Mouse (Mus musculus) myocyte (in vitro differentiated cells): Measurements from ENCODE around the gene Tbc1d9b. TPM values are rescaled to one million over a fixed set of nuclear protein-coding genes. Genes with fewer than 3 reads are reported as not detected.

Experiments
- H3K27me3 ChIP-seq: one replicate; pipeline ENCODE4 v1.6.1; 2011; ENCODE audit not compliant: control insufficient read depth, insufficient read depth, insufficient read length
- H3K36me3 ChIP-seq: one replicate; pipeline ENCODE4 v1.6.1; 2011; ENCODE audit not compliant: control insufficient read depth, insufficient read depth
- H3K4me2 ChIP-seq: one replicate; pipeline ENCODE4 v1.6.1; 2011; ENCODE audit warnings: low read depth, control low read depth
- H3K4me3 ChIP-seq: one replicate; pipeline ENCODE4 v1.5.1; 2011; ENCODE audit warnings: mild to moderate bottlenecking, control low read depth, moderate library complexity
- H3K79me2 ChIP-seq: one replicate; pipeline ENCODE4 v1.6.1; 2011; ENCODE audit not compliant: control insufficient read depth, insufficient read depth
- H3ac ChIP-seq: one replicate; pipeline ENCODE4 v1.6.1; 2011; ENCODE audit not compliant: control insufficient read depth, insufficient read length
- CEBPB ChIP-seq: IDR thresholded peaks from 2 replicates; pipeline ENCODE4 v1.6.1; 2011; ENCODE audit warnings: mild to moderate bottlenecking, moderate library complexity; ENCODE audit not compliant: poor library complexity, insufficient read depth, severe bottlenecking
- E2F4 ChIP-seq: IDR thresholded peaks from one replicate; pipeline ENCODE4 v1.6.1; 2011; ENCODE audit warnings: mild to moderate bottlenecking, control low read depth, moderate library complexity; ENCODE audit not compliant: insufficient read depth
- MAX ChIP-seq: IDR thresholded peaks from one replicate; pipeline ENCODE4 v1.6.1; 2011; ENCODE audit warnings: low read depth, mild to moderate bottlenecking, control low read depth
- MYOD1 ChIP-seq, 3 experiments: IDR thresholded peaks; one replicate each; pipeline ENCODE4 v1.6.1; 2011; ENCODE audit warnings: control low read depth in 2 of 3, low read depth in 2 of 3, mild to moderate bottlenecking in 2 of 3, moderate library complexity in 1 of 3; ENCODE audit not compliant: insufficient read length in 2 of 3, control insufficient read depth in 1 of 3
- MYOG ChIP-seq, 3 experiments: IDR thresholded peaks; one replicate each; pipeline ENCODE4 v1.6.1; 2011; ENCODE audit warnings: control low read depth in 2 of 3, low read depth in 2 of 3, mild to moderate bottlenecking in 2 of 3; ENCODE audit not compliant: insufficient read length in 2 of 3, control insufficient read depth in 1 of 3, insufficient read depth in 1 of 3
- POLR2A ChIP-seq: IDR thresholded peaks from one replicate; pipeline ENCODE4 v1.6.1; 2011; ENCODE audit warnings: low read depth, mild to moderate bottlenecking, control low read depth, moderate library complexity; ENCODE audit not compliant: insufficient read length
- POLR2AphosphoS2 ChIP-seq: IDR thresholded peaks from one replicate; pipeline ENCODE4 v1.6.1; 2011; ENCODE audit warnings: low read depth, control low read depth; ENCODE audit not compliant: insufficient read length
- REST ChIP-seq: IDR thresholded peaks from one replicate; pipeline ENCODE4 v1.6.1; 2011; ENCODE audit warnings: mild to moderate bottlenecking, control low read depth, moderate library complexity; ENCODE audit not compliant: insufficient read depth, insufficient read length
- SRF ChIP-seq: IDR thresholded peaks from one replicate; pipeline ENCODE4 v1.6.1; 2011; ENCODE audit warnings: low read depth; ENCODE audit not compliant: control insufficient read depth, insufficient read length
- TCF12 ChIP-seq: IDR thresholded peaks from one replicate; pipeline ENCODE4 v1.6.1; 2011; ENCODE audit warnings: mild to moderate bottlenecking, control low read depth; ENCODE audit not compliant: poor library complexity, insufficient read depth, severe bottlenecking
- TCF3 ChIP-seq: IDR thresholded peaks from one replicate; pipeline ENCODE4 v1.6.1; 2011; ENCODE audit warnings: low read depth, control low read depth; ENCODE audit not compliant: insufficient read length
- USF1 ChIP-seq: IDR thresholded peaks from one replicate; pipeline ENCODE4 v1.6.1; 2011; ENCODE audit warnings: low read depth, mild to moderate bottlenecking, control low read depth, moderate library complexity
- polyA plus RNA-seq: library from polyadenylated mRNA; unstranded; fragments of >200 nt; fragmentation: generic; extraction: Trizol; gene quantifications from one replicate; pipeline ENCODE4 v1.2.1, GENCODE M21; 2012; ENCODE audit warnings: missing spikeins

Tbc1d9b gene
- polyA plus RNA-seq, 1 experiment: 36.6 TPM

- TF ChIP-seq CEBPB (peak; percentile 98), SRF (no peak), TCF12 (no peak), MYOG (IDR thresholded peaks at IDR 0.05; ENCODE audit: control insufficient read depth in 1 of 3, insufficient read depth in 1 of 3, insufficient read length in 2 of 3, low read depth in 2 of 3) (no peak), REST (no peak), POLR2A (peak; percentile 28)
- no peak overlapping the region for H3ac ChIP-seq
- H3K4me2 ChIP-seq: peak overlapping the region; percentile 89
- H3K36me3 ChIP-seq: peaks cover 14% of the 10 kb centered on the region
- peaks cover 33% of the 10 kb centered on the region for H3K79me2 ChIP-seq
- no peaks in the 10 kb centered on the region for H3K27me3 ChIP-seq
- H3K4me3 ChIP-seq: no peak overlapping the region
Observed at GRCm38 (mm10) chr11:50212060-50212739, 81.0 kb downstream of the Tbc1d9b start.

- Histone ChIP-seq H3ac (no peak overlapping the region), H3K36me3 (peaks cover 8% of the 10 kb centered on the region), H3K79me2 (peaks cover 24% of the 10 kb centered on the region), H3K27me3 (no peaks in the 10 kb centered on the region), H3K4me3 (no peak overlapping the region), H3K4me2 (peak overlapping the region; percentile 89)
- no peak for TF ChIP-seq MAX
- TF ChIP-seq MYOD1 (IDR thresholded peaks at IDR 0.05; ENCODE audit: control insufficient read depth in 1 of 3, insufficient read length in 2 of 3, low read depth in 2 of 3): peak in 2 of 3 experiments; percentile 64 to 78
- TF ChIP-seq MYOG (IDR thresholded peaks at IDR 0.05; ENCODE audit: control insufficient read depth in 1 of 3, insufficient read depth in 1 of 3, insufficient read length in 2 of 3, low read depth in 2 of 3): peak in 2 of 3 experiments; percentile 20 to 70
- no peak for TF ChIP-seq E2F4
- no peak for TF ChIP-seq REST
- no peak for TF ChIP-seq TCF3
- TF ChIP-seq POLR2AphosphoS2: peak; percentile 66
- peak; percentile 59 for TF ChIP-seq POLR2A
- peak; percentile 54 for TF ChIP-seq TCF12
- no peak for TF ChIP-seq SRF
- TF ChIP-seq CEBPB: no peak
- peak; percentile 93 for TF ChIP-seq USF1
Observed at GRCm38 (mm10) chr11:50212848-50213758, 81.9 kb downstream of the Tbc1d9b start.

- H3K4me3 ChIP-seq: no peak overlapping the region
Observed at GRCm38 (mm10) chr11:50214631-50215030, 83.4 kb downstream of the Tbc1d9b start.

DNA sequence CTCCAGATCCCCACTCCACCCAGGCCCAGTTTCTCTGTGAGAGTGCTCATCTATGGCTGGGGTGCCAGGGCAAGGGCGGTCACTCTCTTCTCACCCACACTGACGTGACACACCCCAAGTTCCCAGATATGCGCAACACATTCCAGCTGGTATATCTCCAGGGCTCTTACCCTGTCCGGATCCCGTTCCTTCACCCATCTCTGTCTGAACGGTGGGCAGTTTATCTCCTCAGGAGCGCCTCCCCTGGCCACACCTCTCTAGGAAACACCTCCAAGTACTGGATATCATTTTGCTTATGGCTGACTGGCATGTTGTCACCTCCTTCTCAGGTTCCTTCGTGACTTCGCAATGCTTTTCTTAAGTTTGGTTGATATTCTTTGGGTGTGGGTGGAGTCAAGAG, 84.4 kb downstream of the Tbc1d9b start:
- no peak overlapping the region for H3ac ChIP-seq
- TF ChIP-seq MYOD1 (IDR thresholded peaks at IDR 0.05; ENCODE audit: control insufficient read depth in 1 of 3, insufficient read length in 2 of 3, low read depth in 2 of 3) (no peak), TCF3 (no peak), TCF12 (no peak), MAX (no peak), REST (no peak), POLR2A (no peak), USF1 (no peak)
- H3K79me2 ChIP-seq: no peaks in the 10 kb centered on the region
- H3K27me3 ChIP-seq: no peaks in the 10 kb centered on the region
- no peak overlapping the region for H3K4me3 ChIP-seq
- H3K36me3 ChIP-seq: no peaks in the 10 kb centered on the region
- H3K4me2 ChIP-seq: no peak overlapping the region

More at GRCm38 (mm10) chr11:50214631-50215030, 83.4 kb downstream of the Tbc1d9b start:
- peaks cover 9% of the 10 kb centered on the region for H3K79me2 ChIP-seq
- TF ChIP-seq MYOD1 (IDR thresholded peaks at IDR 0.05; ENCODE audit: control insufficient read depth in 1 of 3, insufficient read length in 2 of 3, low read depth in 2 of 3) (no peak), POLR2AphosphoS2 (no peak), SRF (no peak), MAX (no peak), E2F4 (no peak), TCF3 (no peak), TCF12 (no peak), MYOG (IDR thresholded peaks at IDR 0.05; ENCODE audit: control insufficient read depth in 1 of 3, insufficient read depth in 1 of 3, insufficient read length in 2 of 3, low read depth in 2 of 3) (no peak)
- H3K36me3 ChIP-seq: no peaks in the 10 kb centered on the region
- no peak overlapping the region for H3ac ChIP-seq
- H3K4me2 ChIP-seq: no peak overlapping the region
- no peaks in the 10 kb centered on the region for H3K27me3 ChIP-seq
